In the genomic region with DNA sequence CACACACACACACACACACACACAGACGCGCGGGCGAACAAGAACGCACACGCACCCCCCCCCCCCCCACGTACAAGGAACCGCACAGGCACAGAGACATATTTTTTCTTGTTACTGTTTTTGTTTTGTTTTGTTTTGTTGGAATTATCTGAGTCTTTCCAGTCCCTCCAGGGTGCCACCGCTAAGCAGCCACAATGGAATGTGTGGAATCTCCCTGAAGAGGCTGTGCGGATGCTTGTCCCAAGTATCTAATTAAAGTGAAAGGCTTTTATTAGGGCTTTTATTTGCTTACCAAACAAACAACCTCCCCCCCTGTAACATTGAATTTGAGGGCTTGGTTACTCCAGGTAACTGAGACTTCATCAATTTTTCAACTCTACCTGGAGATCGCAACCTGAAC, we compare ENCODE assay signal across 9 mouse cellular contexts.
DNase-seq lines count a peak whose midpoint lies in the region; ATAC-seq and TF ChIP-seq lines count a peak whose summit lies in the region.
"Had no signal": no experiment of that assay in that cellular context is flagged by ENCODE, and none has a peak within 500 bp of the region (broad histone marks: within the 10 kb centered on the region; RNA-seq: fewer than 3 reads in every experiment).

No protein-coding gene starts in this region.

- peak overlapping the region; percentile 35; the same call in 1 of the 2 replicates for H3K4me2 ChIP-seq in lung, embryonic 14.5 days
- H3K4me2 ChIP-seq in forebrain, embryonic 16.5 days (ENCODE audit: low read length), result peak overlapping the region; percentile 21; the same call in 1 of the 2 replicates
- H3K4me2 ChIP-seq in neural tube, embryonic 13.5 days, result peak overlapping the region; percentile 39
- H3K4me2 ChIP-seq: limb, embryonic 13.5 days had no signal

- H3K27me3 ChIP-seq in heart, embryonic 10.5 days (ENCODE audit: insufficient read depth, poor library complexity, severe bottlenecking), result no peaks in the 10 kb centered on the region
- H3K27me3 ChIP-seq in lung, embryonic 14.5 days (ENCODE audit: insufficient read depth, low read length), result no peaks in the 10 kb centered on the region
- 0 out of 2 replicates have a peak, but pooled peaks cover 3% of the 10 kb centered on the region for H3K27me3 ChIP-seq in forebrain, embryonic 16.5 days (replicated peaks; ENCODE audit: control insufficient read depth, insufficient read depth, low read length)
- no peaks in the 10 kb centered on the region for H3K27me3 ChIP-seq in neural tube, embryonic 13.5 days
- H3K27me3 ChIP-seq: limb, embryonic 13.5 days had no signal

- H3K36me3 ChIP-seq in heart, embryonic 10.5 days, result no peaks in the 10 kb centered on the region
- H3K36me3 ChIP-seq in lung, embryonic 14.5 days (ENCODE audit: insufficient read depth), result no peaks in the 10 kb centered on the region
- no peaks in the 10 kb centered on the region for H3K36me3 ChIP-seq in forebrain, embryonic 16.5 days (ENCODE audit: control insufficient read depth, insufficient read depth)
- no peaks in the 10 kb centered on the region for H3K36me3 ChIP-seq in neural tube, embryonic 13.5 days
- H3K36me3 ChIP-seq: limb, embryonic 13.5 days had no signal

- intact Hi-C loops in heart, postnatal 36 days (cut with DNase I), result no loop called here
- intact Hi-C loops in left cerebral cortex, postnatal 4 days (cut with DNase I), result no loop called here

- peak overlapping the region; percentile 52; the same call in 1 of the 2 replicates for H3K27ac ChIP-seq in heart, embryonic 10.5 days
- no peak overlapping the region for H3K27ac ChIP-seq in lung, embryonic 14.5 days (ENCODE audit: low read depth)
- H3K27ac ChIP-seq in forebrain, embryonic 16.5 days (ENCODE audit: low read length), result no peak overlapping the region
- H3K27ac ChIP-seq in neural tube, embryonic 13.5 days (replicated peaks), result no peak overlapping the region
- H3K27ac ChIP-seq: limb, embryonic 13.5 days had no signal

- no peak for DNase-seq in heart, embryonic 10.5 days (ENCODE audit: low spot score)
- DNase-seq in heart, postnatal 36 days, result no peak
- peak; percentile 48 for DNase-seq in lung, embryonic 14.5 days
- no peak for DNase-seq in lung, adult 2 months
- DNase-seq in left cerebral cortex, postnatal 4 days, result no peak
- no peak for DNase-seq in adrenal gland, adult 8-10 months

- no peak for TF ChIP-seq POLR2A in lung, adult 2 months (IDR thresholded peaks at IDR 0.05; ENCODE audit: borderline replicate concordance, extremely low read depth, low read depth, low read length)

- no peak; the same call in 1 of the 2 replicates for ATAC-seq in lung, embryonic 14.5 days (ENCODE audit: insufficient read depth)
- peak; percentile 49; the same call in 1 of the 2 replicates for ATAC-seq in forebrain, embryonic 16.5 days
- no peak for ATAC-seq in neural tube, embryonic 13.5 days (ENCODE audit: low read depth)

- no peak for TF ChIP-seq CTCF in lung, embryonic 14.5 days (IDR thresholded peaks at IDR 0.05; ENCODE audit: low read depth)
- no peak for TF ChIP-seq CTCF in lung, adult 2 months (IDR thresholded peaks at IDR 0.05; ENCODE audit: insufficient read depth, low read length)

- 8% methylated on average over 11 of the region's 11 CpGs for WGBS in heart, embryonic 10.5 days
- 13% methylated on average over 10 of the region's 11 CpGs for whole genome bisulfite sequencing in lung, embryonic 14.5 days
- WGBS in lung, adult 2 months, result 20% methylated on average over 11 of the region's 11 CpGs
- WGBS in forebrain, embryonic 16.5 days, result 10% methylated on average over 7 of the region's 11 CpGs
- WGBS in neural tube, embryonic 13.5 days, result 9% methylated on average over 7 of the region's 11 CpGs

- H3K9ac ChIP-seq in lung, embryonic 14.5 days, result no peak overlapping the region
- no peak overlapping the region for H3K9ac ChIP-seq in forebrain, embryonic 16.5 days (replicated peaks; ENCODE audit: low read depth, low read length)
- no peak overlapping the region for H3K9ac ChIP-seq in neural tube, embryonic 13.5 days
- H3K9ac ChIP-seq: limb, embryonic 13.5 days had no signal

- peak overlapping the region; percentile 42 for H3K4me3 ChIP-seq in heart, embryonic 10.5 days
- no peak overlapping the region for H3K4me3 ChIP-seq in lung, embryonic 14.5 days (ENCODE audit: low read depth, low read length)
- no peak overlapping the region for H3K4me3 ChIP-seq in lung, adult 2 months (replicated peaks; ENCODE audit: extremely low read depth, low read depth, low read length)
- H3K4me3 ChIP-seq in forebrain, embryonic 16.5 days (replicated peaks; ENCODE audit: low read length), result no peak overlapping the region
- H3K4me3 ChIP-seq in neural tube, embryonic 13.5 days, result no peak overlapping the region
- H3K4me3 ChIP-seq: limb, embryonic 13.5 days had no signal

- H3K4me1 ChIP-seq in heart, embryonic 10.5 days, result no peaks in the 10 kb centered on the region
- H3K4me1 ChIP-seq in lung, embryonic 14.5 days (ENCODE audit: insufficient read depth), result no peaks in the 10 kb centered on the region
- H3K4me1 ChIP-seq in lung, adult 2 months (ENCODE audit: control insufficient read depth, insufficient read depth, low read length), result no peaks in the 10 kb centered on the region
- H3K4me1 ChIP-seq in forebrain, embryonic 16.5 days (replicated peaks; ENCODE audit: control insufficient read depth, insufficient read depth, low read length), result peaks cover 5% of the 10 kb centered on the region
- peaks cover 15% of the 10 kb centered on the region for H3K4me1 ChIP-seq in neural tube, embryonic 13.5 days (replicated peaks)
- H3K4me1 ChIP-seq: limb, embryonic 13.5 days had no signal

- no peaks in the 10 kb centered on the region for H3K9me3 ChIP-seq in heart, embryonic 10.5 days
- no peaks in the 10 kb centered on the region for H3K9me3 ChIP-seq in lung, embryonic 14.5 days (ENCODE audit: low read depth, low read length)
- H3K9me3 ChIP-seq in forebrain, embryonic 16.5 days (ENCODE audit: control insufficient read depth, low read length), result no peaks in the 10 kb centered on the region
- H3K9me3 ChIP-seq in neural tube, embryonic 13.5 days, result no peaks in the 10 kb centered on the region
- H3K9me3 ChIP-seq: limb, embryonic 13.5 days had no signal
